Mouse (Mus musculus): ENCODE results near the gene Cckbr. TPM values are rescaled to one million over a fixed set of nuclear protein-coding genes. Genes with fewer than 3 reads are reported as not detected.

The Cckbr gene
- not detected for polyA plus RNA-seq (2021)

- TF ChIP-seq CTCF (IDR thresholded peaks at IDR 0.05) = no peak
- ChIA-PET POLR2A (no interaction called here), CTCF (interaction anchor here (1.3 to 1.7 kb wide), 2 partner anchors 14 to 18 kb away, joined by 4 to 5 read pairs; no protein-coding TSS in a partner anchor)
- DNase-seq (ENCODE audit: low read depth, low spot score) = no peak
- ATAC-seq = no peak
- in situ Hi-C loops (cut with MboI; ENCODE audit: low pct_unique_long_range_greater_than_20kb) = no loop called here
- H3K27me3 ChIP-seq = peaks cover 8% of the 10 kb centered on the region
Measured at GRCm38 (mm10) chr7:105425424-105426043, at the start of gene Cckbr. Gene Cckbr (plus strand): TSS chr7:105425731.

DNA sequence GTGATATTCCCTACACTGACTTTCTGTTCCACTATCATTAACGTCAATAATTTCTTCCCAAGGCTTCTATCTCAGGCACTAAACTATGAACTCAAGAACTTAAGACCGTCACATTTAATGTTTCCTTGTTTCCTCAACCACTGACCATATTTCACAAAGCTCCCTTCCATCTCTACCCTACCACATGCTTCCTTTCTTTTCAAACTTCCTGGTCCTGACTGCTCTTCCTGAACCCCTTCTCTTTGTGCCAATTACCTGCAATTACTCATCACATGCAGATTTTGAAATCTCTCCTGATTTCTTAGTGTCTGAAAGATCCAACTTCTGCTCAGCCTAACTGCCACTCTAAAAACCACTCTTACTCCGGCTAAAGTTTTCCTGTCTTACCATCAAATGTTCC is 45.2 kb upstream of the Cckbr start:
- no peaks in the 10 kb centered on the region for H3K27me3 ChIP-seq
- no peak for DNase-seq (ENCODE audit: low read depth, low spot score)
- no peak for ATAC-seq
- ChIA-PET POLR2A (no interaction called here), CTCF (interaction anchor here (1.3 kb wide), 1 partner anchor 10 kb away, joined by 3 read pairs; no protein-coding TSS in a partner anchor)
- in situ Hi-C loops (cut with MboI; ENCODE audit: low pct_unique_long_range_greater_than_20kb) = loop anchor here (25.0 kb wide), 1 partner anchor 257 kb away; the partner anchor contains the start of genes Arfip2, Gm45799, Timm10b and Trim3
- no peak for TF ChIP-seq CTCF (IDR thresholded peaks at IDR 0.05)

GRCm38 (mm10) chr7:105387696-105388095 is 37.8 kb upstream of the Cckbr start:
- DNase-seq (ENCODE audit: low read depth, low spot score) = no peak
- TF ChIP-seq CTCF (IDR thresholded peaks at IDR 0.05) = no peak
- in situ Hi-C loops (cut with MboI; ENCODE audit: low pct_unique_long_range_greater_than_20kb) = loop anchor here (25.0 kb wide), 1 partner anchor 250 kb away; the partner anchor contains the start of genes Arfip2, Gm45799, Timm10b and Trim3

DNA sequence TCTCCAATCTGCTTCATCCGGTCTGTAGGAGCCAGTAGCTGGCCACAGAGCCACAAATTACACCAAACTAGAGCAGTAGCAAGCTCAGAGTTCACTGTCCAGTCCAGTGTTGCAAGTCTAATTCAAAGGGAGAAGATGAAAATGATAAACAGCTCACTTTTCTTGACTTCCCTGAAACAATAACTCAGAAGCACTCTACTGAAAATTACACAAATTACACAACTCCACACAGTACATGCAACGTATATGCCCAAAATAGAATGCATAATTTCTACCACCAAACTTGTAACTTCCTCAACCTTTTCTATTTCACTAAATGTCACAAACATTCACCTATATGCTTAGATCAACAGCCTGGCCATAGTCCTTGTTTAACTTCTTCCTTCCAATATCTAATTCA is 35.3 kb upstream of the Cckbr start:
- POLR2A ChIA-PET = no interaction called here

More at GRCm38 (mm10) chr7:105387696-105388095, 37.8 kb upstream of the Cckbr start:
- H3K27me3 ChIP-seq = no peaks in the 10 kb centered on the region
- POLR2A ChIA-PET = no interaction called here
- CTCF ChIA-PET = no interaction called here
- ATAC-seq = no peak

DNA sequence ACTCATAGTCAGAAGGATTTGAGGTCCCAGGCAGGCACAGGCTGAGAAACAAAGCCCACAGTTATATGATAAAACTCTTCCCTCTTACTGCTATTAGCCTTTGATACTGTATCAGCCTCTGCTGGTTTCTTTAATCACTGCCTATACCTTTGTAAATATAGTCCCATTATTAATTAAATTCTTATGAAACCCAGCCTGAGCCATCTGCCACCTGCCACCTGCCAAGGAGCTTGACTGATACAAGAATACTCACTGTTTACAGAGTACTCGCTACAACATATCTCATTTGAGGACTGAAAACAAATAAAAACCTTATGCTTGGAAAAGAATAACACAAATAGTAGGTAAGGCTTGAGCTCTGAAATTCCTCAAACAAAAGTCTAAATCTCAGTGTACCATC is 30.9 kb upstream of the Cckbr start:
- ATAC-seq (no peak), DNase-seq (ENCODE audit: low read depth, low spot score) (no peak)
- H3K27me3 ChIP-seq = no peaks in the 10 kb centered on the region
- no peak for TF ChIP-seq CTCF (IDR thresholded peaks at IDR 0.05)
- ChIA-PET CTCF (interaction anchor here (2.3 kb wide), 1 partner anchor 9 kb away, joined by 6 read pairs; no protein-coding TSS in a partner anchor), POLR2A (no interaction called here)
- in situ Hi-C loops (cut with MboI; ENCODE audit: low pct_unique_long_range_greater_than_20kb) = loop anchor here (10.0 to 25.0 kb wide), 2 partner anchors 243 to 340 kb away; partner anchors contain the start of genes Arfip2, Gm45799, Ilk and Rrp8

More for the DNA sequence above, 35.3 kb upstream of the Cckbr start:
- no peak for DNase-seq (ENCODE audit: low read depth, low spot score)
- CTCF ChIA-PET = interaction anchor here (0.9 to 1.4 kb wide), 4 partner anchors 8 to 21 kb away, joined by 3 to 4 read pairs (median 3); no protein-coding TSS in a partner anchor
- no peaks in the 10 kb centered on the region for H3K27me3 ChIP-seq
- ATAC-seq = no peak
- in situ Hi-C loops (cut with MboI; ENCODE audit: low pct_unique_long_range_greater_than_20kb) = loop anchor here (10.0 to 25.0 kb wide), 2 partner anchors 247 to 345 kb away; partner anchors contain the start of genes Arfip2, Gm45799, Ilk and Rrp8
- no peak for TF ChIP-seq CTCF (IDR thresholded peaks at IDR 0.05)

- ChIA-PET CTCF (interaction anchor here (2.3 kb wide), 1 partner anchor 10 kb away, joined by 6 read pairs; no protein-coding TSS in a partner anchor), POLR2A (no interaction called here)
- no peaks in the 10 kb centered on the region for H3K27me3 ChIP-seq
- DNase-seq (ENCODE audit: low read depth, low spot score) = no peak
- ATAC-seq = no peak
- TF ChIP-seq CTCF (IDR thresholded peaks at IDR 0.05) = no peak
- in situ Hi-C loops (cut with MboI; ENCODE audit: low pct_unique_long_range_greater_than_20kb) = loop anchor here (10.0 to 25.0 kb wide), 2 partner anchors 242 to 340 kb away; partner anchors contain the start of genes Arfip2, Gm45799, Ilk and Rrp8
Measured at GRCm38 (mm10) chr7:105395131-105395820, 30.3 kb upstream of the Cckbr start.

GRCm38 (mm10) chr7:105396126-105396525 is 29.4 kb upstream of the Cckbr start:
- H3K27me3 ChIP-seq = no peaks in the 10 kb centered on the region
- ATAC-seq (no peak), DNase-seq (ENCODE audit: low read depth, low spot score) (no peak)
- in situ Hi-C loops (cut with MboI; ENCODE audit: low pct_unique_long_range_greater_than_20kb) = loop anchor here (10.0 to 25.0 kb wide), 2 partner anchors 241 to 339 kb away; partner anchors contain the start of genes Arfip2, Gm45799, Ilk and Rrp8
- POLR2A ChIA-PET = no interaction called here
- TF ChIP-seq CTCF (IDR thresholded peaks at IDR 0.05) = no peak
- CTCF ChIA-PET = interaction anchor here (2.3 kb wide), 1 partner anchor 11 kb away, joined by 6 read pairs; no protein-coding TSS in a partner anchor

DNA sequence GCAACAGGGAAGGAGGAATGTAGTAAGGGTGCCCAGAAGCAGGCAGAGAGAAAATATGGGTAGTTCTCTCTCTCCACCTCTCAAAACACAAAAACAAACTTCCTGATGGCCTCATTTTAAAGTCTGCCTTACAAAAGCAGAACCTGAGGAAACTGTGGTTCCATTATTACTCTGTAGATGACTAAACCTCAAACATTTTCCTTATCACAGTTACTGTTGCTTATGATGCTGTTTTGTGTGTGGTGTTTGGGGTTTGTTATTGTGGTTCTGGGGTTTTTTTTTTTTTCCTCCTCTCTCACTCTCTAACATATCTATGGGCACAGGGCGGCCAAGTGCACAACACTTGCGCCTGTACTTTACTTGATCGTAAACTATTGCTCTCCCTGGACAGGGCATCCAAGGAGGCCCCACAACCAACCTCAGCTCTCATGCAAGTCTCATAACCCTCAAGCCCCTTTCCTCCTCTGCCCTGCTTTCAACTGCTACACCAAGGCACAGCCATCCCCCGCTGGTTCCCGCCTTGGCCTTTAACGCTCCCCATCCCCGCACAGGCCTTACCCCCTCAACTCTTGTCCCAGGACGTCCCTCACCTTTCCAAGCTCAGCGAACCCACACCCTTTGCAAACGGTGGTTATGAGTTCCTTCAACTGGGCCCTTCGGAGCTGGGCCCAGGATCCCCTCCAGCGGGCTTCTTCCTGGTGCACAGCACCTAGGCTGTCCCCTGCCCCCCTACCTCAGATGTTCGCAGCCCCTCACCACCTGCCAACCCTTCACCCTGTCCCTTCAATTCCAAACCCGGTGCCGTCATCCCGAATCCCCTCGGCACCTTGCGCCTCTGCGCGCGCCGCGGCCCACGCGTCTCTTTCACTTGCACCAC is 26.2 kb upstream of the Cckbr start:
- ATAC-seq (no peak), DNase-seq (ENCODE audit: low read depth, low spot score) (no peak)

GRCm38 (mm10) chr7:105399935-105400624 is 25.5 kb upstream of the Cckbr start, which contains the start of gene Fam160a2:
Gene Fam160a2 (minus strand): TSS chr7:105400054.
- DNase-seq (ENCODE audit: low read depth, low spot score) = peak; percentile 97
- ChIA-PET POLR2A (interaction anchor here (0.9 kb wide), 1 partner anchor 111 kb away, joined by 3 read pairs; no protein-coding TSS in a partner anchor), CTCF (interaction anchor here (1.2 to 1.8 kb wide), 5 partner anchors 12 to 129 kb away, joined by 3 to 7 read pairs (median 4); no protein-coding TSS in a partner anchor)
- TF ChIP-seq CTCF (IDR thresholded peaks at IDR 0.05) = no peak
- peak; percentile 99 for ATAC-seq
- in situ Hi-C loops (cut with MboI; ENCODE audit: low pct_unique_long_range_greater_than_20kb) = loop anchor here (10.0 to 25.0 kb wide), 2 partner anchors 237 to 335 kb away; partner anchors contain the start of genes Arfip2, Gm45799, Ilk and Rrp8
- H3K27me3 ChIP-seq = no peaks in the 10 kb centered on the region

More for the DNA sequence above, 26.2 kb upstream of the Cckbr start:
- no peak for TF ChIP-seq CTCF (IDR thresholded peaks at IDR 0.05)
- ChIA-PET POLR2A (interaction anchor here (0.9 kb wide), 1 partner anchor 112 kb away, joined by 3 read pairs; no protein-coding TSS in a partner anchor), CTCF (interaction anchor here (1.2 to 1.8 kb wide), 6 partner anchors 13 to 130 kb away, joined by 3 to 7 read pairs (median 4); no protein-coding TSS in a partner anchor)
- H3K27me3 ChIP-seq = no peaks in the 10 kb centered on the region
- in situ Hi-C loops (cut with MboI; ENCODE audit: low pct_unique_long_range_greater_than_20kb) = loop anchor here (10.0 to 25.0 kb wide), 2 partner anchors 238 to 336 kb away; partner anchors contain the start of genes Arfip2, Gm45799, Ilk and Rrp8
